Mouse (Mus musculus): ENCODE measurements around the gene Tssc4. TPM values are rescaled to one million over a fixed set of nuclear protein-coding genes. Genes with fewer than 3 reads are reported as not detected.

Gene Tssc4
- total RNA-seq (2021), result 10 to 100 TPM; 41.1 to 50.0 TPM
- long read RNA-seq, experiment 1, transcript Tssc4-206 (3 exons, 1,364 nt), result minor isoform, 22 of 82 reads
- long read RNA-seq, experiment 1, transcript Tssc4-207 (1 exons, 1,735 nt), result major isoform, 35 of 82 reads
- long read RNA-seq, experiment 1, transcript Tssc4-204 (2 exons, 981 nt), result minor isoform, 9 of 82 reads
- long read RNA-seq, experiment 1, transcript Tssc4-203 (2 exons, 1,091 nt), result minor isoform, 9 of 82 reads
- long read RNA-seq, experiment 1, partial matches to known transcripts, result 1 of 82 reads
- long read RNA-seq, experiment 1, other reads (novel, unspliced or antisense), result 0 of 82 reads
- long read RNA-seq, experiment 2, transcript Tssc4-203 (2 exons, 1,091 nt), result minor isoform, 10 of 70 reads
- long read RNA-seq, experiment 2, transcript Tssc4-204 (2 exons, 981 nt), result minor isoform, 6 of 70 reads
- long read RNA-seq, experiment 2, transcript Tssc4-207 (1 exons, 1,735 nt), result major isoform, 34 of 70 reads
- long read RNA-seq, experiment 2, transcript Tssc4-201 (3 exons, 1,519 nt), result minor isoform, 10 of 70 reads
- long read RNA-seq, experiment 2, partial matches to known transcripts, result 0 of 70 reads
- long read RNA-seq, experiment 2, other reads (novel, unspliced or antisense), result 1 of 70 reads

- DNase-seq (ENCODE audit: low spot score in 2 of 2), result peak; percentile 99
- intact Hi-C loops (cut with DNase I), result loop anchor here (5.0 kb wide), 1 partner anchor 57 kb away; no protein-coding TSS in a partner anchor
Measured at GRCm38 (mm10) chr7:143068882-143069591, at the start of gene Tssc4. Gene Tssc4, plus strand, starts transcription at chr7:143069249.

- DNase-seq (ENCODE audit: low spot score in 2 of 2), result no peak
- intact Hi-C loops (cut with DNase I), result no loop called here
Measured at GRCm38 (mm10) chr7:143020040-143020439, 49.0 kb upstream of the Tssc4 start.

DNA sequence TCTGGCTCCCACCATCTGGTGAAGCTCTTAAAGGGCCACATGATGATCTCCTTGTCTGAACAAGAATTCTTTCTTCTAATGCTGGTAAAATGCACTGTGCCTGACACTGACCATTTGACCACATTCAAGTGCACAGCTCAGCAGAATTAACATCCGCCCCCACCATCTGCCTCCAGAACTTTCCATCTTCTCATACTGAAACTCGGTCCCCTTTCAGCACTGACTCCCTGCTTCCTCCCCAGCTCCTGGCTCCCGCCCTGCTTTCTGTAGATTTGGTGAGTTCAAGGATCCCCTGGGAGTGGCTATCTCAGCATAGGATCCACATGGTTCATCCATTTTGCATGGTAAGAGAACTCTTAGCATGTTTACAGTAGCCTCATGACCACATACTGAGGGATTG, 48.3 kb upstream of the Tssc4 start:
- DNase-seq (ENCODE audit: low spot score in 2 of 2), result no peak
- intact Hi-C loops (cut with DNase I), result no loop called here

DNA sequence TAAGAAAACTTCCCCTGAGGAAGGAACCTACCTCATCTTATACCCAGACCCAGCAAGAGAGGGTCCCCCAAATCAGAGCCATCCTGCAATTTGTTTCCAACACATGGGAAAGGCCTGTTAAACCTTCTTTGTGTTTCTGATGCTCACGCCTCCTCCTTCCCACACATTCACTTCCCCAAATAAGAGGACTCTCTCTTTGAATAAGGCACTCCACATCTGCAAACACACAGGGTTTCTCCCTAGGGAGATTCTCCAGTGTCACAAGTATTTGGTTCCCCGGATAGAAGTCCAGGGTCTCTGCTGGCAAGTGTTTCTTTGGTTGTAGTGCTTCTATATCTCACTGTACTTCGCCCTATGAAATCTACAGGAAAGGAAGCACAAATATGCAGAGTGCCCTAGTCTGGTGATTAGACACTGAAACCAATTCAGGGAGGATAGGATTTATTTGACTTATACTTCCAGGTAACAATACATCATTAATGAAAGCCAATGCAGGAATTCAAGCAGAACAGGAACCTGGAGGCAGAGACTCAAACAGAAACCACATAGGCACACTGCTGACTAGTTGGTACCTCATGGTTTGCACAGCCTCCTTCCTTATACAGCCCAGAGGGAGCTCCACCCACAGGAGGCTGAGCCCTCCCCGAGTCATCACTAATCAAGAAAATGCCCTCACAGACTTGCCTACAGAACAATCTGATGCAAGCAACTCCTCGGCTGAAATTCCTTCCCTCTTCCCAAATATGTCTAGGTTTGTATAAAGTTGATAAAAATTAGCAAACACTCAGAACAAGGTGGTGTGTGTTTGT, 47.5 kb upstream of the Tssc4 start:
- intact Hi-C loops (cut with DNase I), result no loop called here
- no peak for DNase-seq (ENCODE audit: low spot score in 2 of 2)

- no peak for DNase-seq (ENCODE audit: low spot score in 2 of 2)
- intact Hi-C loops (cut with DNase I), result no loop called here
Measured at GRCm38 (mm10) chr7:143023499-143023898, 45.5 kb upstream of the Tssc4 start.

- intact Hi-C loops (cut with DNase I), result no loop called here
- DNase-seq (ENCODE audit: low spot score in 2 of 2), result no peak
Measured at GRCm38 (mm10) chr7:143024293-143024692, 44.8 kb upstream of the Tssc4 start.

- DNase-seq (ENCODE audit: low spot score in 2 of 2), result no peak
- intact Hi-C loops (cut with DNase I), result no loop called here
Measured at GRCm38 (mm10) chr7:143025496-143025895, 43.6 kb upstream of the Tssc4 start.

- no peak for DNase-seq (ENCODE audit: low spot score in 2 of 2)
- intact Hi-C loops (cut with DNase I), result no loop called here
Measured at GRCm38 (mm10) chr7:143027196-143027595, 41.9 kb upstream of the Tssc4 start.

GRCm38 (mm10) chr7:143031816-143032215, 37.2 kb upstream of the Tssc4 start:
- no peak for DNase-seq (ENCODE audit: low spot score in 2 of 2)
- intact Hi-C loops (cut with DNase I), result no loop called here

DNA sequence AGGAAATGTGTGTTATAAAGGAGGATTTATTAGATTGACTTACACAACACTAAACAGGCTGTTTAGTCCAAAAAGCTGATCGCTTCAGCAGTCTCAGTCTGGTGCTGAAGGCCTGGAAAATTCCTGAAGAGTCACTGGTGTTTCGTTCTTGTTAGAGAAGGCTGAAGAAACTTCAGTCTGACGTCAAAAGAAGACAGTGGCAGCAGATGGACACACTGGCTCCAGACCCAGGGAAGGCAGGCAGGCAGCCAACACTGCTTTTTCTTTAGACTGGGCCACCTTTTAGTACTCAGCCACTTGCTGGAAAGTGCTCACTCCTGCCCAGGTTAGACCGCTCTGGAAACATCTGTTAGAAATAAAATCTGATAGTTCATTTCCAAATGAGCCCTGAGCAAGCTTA, 35.5 kb upstream of the Tssc4 start:
- peak in 1 of 2 experiments; percentile 32 for DNase-seq (ENCODE audit: low spot score in 2 of 2)
- intact Hi-C loops (cut with DNase I), result no loop called here

GRCm38 (mm10) chr7:143034112-143034511, 34.9 kb upstream of the Tssc4 start:
- DNase-seq (ENCODE audit: low spot score in 2 of 2), result no peak
- intact Hi-C loops (cut with DNase I), result no loop called here

DNA sequence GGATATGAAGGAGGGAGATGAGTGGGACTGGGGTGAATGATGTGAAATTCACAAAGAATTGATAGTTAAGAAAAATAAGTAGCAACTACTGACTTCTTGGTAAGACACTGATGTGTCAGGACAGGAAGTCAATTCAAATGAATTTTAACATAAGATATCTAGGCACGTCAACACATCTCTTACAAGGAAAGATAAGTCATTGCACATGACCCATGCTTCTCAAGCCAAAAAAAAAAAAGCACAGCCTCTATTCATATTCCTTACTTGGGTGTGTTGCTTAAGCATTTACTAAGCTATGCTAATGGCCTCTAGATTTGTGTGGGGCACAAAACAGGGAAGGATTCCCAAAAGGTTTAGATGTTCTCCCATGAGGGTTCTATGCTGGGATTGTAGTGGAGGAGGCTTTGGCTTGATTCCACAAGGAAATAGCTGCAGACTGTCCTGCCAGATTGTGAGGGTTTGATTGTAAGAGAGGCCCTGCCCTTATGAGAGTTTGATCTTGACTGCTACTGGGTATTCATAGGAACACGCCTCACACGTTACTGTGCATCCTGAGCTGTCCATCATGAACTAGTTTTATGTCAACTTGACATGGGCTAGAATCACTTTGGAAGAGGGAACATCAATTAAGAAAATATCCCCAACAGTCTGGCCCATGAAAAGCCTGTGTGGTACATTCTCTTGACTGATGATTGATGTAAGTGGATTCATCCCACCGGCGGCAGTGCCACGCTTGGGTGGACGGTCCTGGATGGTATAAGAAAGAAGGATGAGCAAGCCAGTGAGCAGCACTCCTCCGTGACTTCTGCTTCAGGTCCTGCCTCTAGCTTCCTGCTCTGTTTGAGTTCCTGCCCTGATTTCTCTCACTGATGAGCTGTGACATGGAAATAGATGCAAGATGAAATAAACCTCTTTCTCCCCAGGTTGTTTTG, 34.3 kb upstream of the Tssc4 start:
- intact Hi-C loops (cut with DNase I), result no loop called here
- DNase-seq (ENCODE audit: low spot score in 2 of 2), result no peak

- no peak for DNase-seq (ENCODE audit: low spot score in 2 of 2)
- intact Hi-C loops (cut with DNase I), result no loop called here
Measured at GRCm38 (mm10) chr7:143036787-143037186, 32.3 kb upstream of the Tssc4 start.

DNA sequence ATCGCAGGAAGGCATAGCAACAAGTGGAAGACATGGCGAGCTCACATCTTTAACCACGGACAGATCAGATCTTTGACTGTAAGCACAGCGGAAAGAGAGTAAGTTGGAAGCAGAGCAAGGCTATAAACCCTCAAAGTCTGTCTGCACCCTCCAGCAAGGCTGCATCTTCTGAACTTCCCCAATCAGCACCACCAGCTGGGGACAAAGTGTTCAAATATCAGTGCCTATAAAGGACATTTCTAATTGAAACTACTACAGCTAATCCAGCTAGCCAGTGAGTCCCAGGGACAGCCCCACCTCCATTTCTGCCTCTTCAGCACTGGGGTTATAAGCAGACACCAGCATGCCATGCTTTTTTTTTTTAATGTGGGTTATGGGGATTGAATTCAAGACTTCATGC, 31.7 kb upstream of the Tssc4 start:
- intact Hi-C loops (cut with DNase I), result no loop called here
- no peak for DNase-seq (ENCODE audit: low spot score in 2 of 2)

GRCm38 (mm10) chr7:143038174-143038931, 30.7 kb upstream of the Tssc4 start:
- intact Hi-C loops (cut with DNase I), result no loop called here
- DNase-seq (ENCODE audit: low spot score in 2 of 2), result no peak

- no peak for DNase-seq (ENCODE audit: low spot score in 2 of 2)
- intact Hi-C loops (cut with DNase I), result no loop called here
Measured at GRCm38 (mm10) chr7:143040561-143040960, 28.5 kb upstream of the Tssc4 start.

DNA sequence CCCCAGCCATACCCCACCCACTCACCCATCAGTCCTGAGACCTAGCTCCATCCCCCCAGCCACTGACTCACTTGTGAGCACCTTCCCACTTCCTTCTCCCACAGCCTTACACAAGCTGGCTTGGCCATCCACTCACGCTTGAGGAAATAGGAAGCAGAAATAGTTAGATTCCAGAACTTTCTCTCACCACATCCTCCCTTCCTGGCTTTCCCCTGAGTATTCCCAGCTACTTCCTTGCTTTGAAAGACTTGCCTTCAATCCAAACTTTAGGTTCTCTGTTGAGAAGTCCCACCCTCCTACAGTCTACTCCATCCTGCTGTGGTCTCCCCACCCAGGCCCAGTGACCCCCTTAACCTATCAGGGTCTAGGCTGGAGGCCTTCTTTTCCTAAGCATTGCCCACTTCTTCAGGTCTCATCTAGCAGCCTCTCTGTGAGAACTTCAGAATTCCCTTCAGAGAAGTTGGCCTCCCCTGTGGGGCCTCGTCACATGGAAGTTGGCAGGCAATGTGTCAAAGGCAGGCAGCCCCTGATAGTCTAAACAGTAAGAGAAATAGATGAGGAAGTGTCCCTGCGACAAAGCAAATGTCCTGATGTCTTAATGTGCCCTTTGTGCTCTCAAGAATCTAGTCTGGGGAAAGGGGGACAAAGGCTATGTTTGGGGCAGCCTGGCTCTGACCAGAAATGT, 27.8 kb upstream of the Tssc4 start:
- no peak for DNase-seq (ENCODE audit: low spot score in 2 of 2)
- intact Hi-C loops (cut with DNase I), result no loop called here
